Mouse (Mus musculus) left cerebral cortex, postnatal 14 days (tissue): ENCODE results near the gene Izumo4. TPM values are rescaled to one million over a fixed set of nuclear protein-coding genes. Genes with fewer than 3 reads are reported as not detected.

Source experiments
- DNase-seq, 2 experiments: peaks; one replicate each; pipeline ENCODE4 v3.0.0; 2021 to 2022; ENCODE audit warnings: low spot score in 2 of 2, mixed read lengths in 1 of 2
- intact Hi-C: fragments of 180-260 bp; cut with DNase I; formaldehyde crosslinking; loops from one replicate; pipeline ENCODE4 v1.15.1; 2025
- total RNA-seq, 2 experiments: library from RNA; stranded (reverse); gene quantifications; 2 replicates each; pipeline ENCODE4 v1.2.3; 2021

Gene Izumo4
- total RNA-seq, 2 experiments from 2014 or later = 52.8 to 55.3 TPM

DNA sequence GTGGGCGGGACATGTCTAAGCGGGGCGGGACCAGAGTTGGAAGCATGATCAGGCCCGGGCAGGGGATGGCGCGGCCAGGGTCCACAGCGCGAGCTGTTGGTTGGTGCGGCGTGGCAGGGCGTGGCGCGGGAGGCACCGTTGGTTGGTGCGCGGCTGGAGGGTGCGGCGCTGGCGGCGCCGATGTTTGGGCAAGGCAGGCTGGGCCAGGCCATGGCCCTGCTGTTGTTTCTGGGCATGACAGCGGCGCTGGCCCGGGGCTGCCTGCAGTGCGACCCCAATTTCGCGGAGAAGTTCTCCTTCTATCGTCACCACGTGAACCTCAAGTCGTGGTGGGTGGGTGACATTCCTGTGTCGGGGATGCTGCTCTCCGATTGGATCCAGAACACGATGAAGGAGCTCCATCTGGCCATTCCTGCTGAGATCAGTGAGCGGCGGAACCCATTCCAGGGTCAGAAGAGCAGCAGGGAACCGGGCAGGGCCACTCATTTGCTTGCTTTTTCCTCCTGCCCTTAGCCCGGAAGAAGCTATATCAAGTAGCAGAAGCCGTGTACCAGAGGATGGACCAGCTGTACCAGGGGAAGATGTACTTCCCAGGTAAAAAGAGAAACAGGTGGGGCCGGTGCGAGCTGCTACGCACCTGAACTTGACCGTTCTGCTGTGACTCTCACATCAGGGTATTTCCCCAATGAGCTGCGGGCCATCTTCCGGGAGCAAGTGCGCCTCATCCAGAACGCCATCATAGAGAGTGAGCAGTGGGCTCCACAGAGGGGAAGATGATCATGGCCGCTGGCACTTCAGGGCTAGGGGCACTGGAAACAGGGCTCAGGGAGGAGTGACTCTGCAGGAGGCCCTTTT lies 779 bp downstream of the Izumo4 start:
- intact Hi-C loops = no loop called here
- peak; percentile 94 to 98 for DNase-seq

DNA sequence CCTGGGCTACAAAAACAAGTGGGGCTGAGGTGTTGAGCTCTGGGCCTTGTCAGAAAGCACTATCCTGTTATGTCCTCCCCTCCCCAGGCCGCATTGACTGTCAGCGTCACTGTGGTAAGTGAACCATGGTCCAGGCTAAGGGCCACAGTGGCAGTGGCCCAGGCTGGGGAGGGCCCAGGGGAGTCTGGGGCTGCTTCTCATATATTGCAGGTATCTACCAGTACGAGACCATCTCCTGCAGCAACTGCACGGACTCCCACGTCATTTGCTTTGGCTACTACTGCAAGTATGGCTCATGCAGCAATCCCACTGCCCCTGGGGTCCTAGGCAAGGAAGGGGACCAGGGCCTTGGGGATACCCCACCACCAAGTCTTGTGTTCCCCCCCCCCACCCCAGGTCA lies 1.7 kb downstream of the Izumo4 start:
- intact Hi-C loops = no loop called here
- no peak for DNase-seq

DNA sequence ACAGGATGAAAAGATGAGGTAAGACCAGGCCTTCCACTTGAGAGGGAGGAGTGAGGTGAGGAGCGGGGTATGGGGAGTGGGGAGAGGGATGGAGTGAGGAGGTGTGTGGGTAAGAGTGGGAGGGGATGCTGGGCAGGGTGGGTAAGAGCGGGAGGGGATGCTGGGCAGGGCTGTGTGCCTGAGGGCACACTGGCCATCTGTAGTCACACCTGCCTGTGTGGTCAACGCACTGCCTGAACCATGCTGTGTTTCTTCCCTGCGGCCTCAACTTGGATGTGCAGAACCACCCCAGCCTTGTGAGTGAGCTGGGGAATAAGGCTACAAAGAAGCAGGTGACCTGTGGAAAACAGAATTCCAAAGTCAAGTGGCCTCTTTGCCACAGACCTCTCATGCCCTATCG lies 2.4 kb downstream of the Izumo4 start:
- no peak for DNase-seq
- intact Hi-C loops = no loop called here

DNA sequence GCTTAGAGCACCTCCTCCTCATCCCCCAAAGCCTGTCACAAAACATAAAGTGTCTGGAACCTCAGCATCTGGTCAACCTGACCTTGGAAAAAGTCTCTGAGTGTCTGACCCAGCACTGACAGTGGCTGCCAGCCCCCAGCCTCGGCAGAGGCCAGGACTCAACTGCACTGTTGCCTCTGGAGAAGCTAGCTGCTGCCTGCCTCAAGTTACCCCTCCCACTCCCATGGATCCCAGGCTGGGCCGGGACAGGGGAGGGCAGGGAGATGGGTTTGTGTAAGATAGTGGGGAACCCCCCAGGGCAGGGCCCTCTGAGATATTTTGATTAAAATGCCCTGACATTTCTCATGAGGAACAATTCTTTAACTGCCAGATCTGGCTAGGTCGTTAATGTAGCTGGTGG lies 3.0 kb downstream of the Izumo4 start:
- intact Hi-C loops = no loop called here
- DNase-seq = no peak

DNA sequence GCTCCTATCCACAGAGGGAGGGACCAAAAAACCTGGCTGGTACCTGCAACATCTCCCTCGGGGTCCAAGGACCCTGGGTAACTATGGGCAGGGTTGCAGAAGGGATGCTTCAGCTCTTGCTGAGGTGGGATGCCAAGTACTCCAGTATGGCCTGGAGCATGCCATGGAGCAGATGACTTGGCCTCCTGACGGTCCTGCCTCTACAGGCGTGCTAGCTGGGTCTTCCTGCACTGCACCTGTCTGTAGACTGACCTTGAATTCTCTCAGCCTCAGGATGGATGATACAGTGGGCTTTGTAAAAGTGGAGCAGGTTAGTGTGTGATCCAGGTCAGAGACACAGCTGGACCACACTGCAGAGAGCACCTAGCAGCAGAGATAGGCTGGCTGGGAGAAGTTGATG lies 3.5 kb downstream of the Izumo4 start:
- intact Hi-C loops = no loop called here
- no peak for DNase-seq

DNA sequence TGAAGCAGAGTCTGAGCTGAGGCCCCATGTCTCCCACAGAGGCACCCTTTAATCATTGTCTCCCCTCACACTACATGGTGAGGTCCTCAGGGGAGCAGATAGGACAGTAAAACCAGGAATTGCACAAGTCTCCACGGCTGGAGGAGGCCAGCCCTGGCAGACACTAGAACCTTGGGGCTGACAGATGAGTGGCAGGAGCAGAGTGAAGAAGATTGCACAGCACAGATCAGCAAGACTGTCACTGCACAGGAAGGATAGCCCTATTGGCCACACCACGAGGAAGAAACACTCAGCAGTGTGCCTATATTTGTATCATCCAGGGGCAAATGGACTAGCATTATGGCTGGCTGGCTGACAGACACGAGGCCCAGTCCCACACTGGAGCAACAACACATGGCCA lies 8.8 kb downstream of the Izumo4 start:
- intact Hi-C loops = no loop called here
- DNase-seq = no peak

DNA sequence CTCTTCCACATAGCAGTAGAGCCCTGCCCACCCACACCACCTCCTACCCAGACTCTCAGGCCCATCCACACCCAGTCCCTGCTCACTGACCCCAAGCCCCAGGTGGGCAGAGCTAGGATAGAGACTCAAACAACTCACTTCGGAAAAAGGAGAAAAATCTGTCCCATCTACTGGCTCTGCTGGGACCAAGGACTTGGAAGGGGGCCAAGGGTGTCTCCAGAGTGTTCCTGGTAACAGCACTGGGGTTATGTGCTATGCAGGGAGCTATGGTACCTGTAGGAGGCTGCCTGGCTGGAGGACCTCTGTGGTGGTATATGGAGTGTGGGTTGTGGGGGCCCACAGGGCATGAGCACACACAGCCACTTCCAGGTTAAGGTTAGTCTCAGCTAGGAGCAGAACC lies 15.3 kb downstream of the Izumo4 start:
- intact Hi-C loops = no loop called here
- no peak for DNase-seq

DNA sequence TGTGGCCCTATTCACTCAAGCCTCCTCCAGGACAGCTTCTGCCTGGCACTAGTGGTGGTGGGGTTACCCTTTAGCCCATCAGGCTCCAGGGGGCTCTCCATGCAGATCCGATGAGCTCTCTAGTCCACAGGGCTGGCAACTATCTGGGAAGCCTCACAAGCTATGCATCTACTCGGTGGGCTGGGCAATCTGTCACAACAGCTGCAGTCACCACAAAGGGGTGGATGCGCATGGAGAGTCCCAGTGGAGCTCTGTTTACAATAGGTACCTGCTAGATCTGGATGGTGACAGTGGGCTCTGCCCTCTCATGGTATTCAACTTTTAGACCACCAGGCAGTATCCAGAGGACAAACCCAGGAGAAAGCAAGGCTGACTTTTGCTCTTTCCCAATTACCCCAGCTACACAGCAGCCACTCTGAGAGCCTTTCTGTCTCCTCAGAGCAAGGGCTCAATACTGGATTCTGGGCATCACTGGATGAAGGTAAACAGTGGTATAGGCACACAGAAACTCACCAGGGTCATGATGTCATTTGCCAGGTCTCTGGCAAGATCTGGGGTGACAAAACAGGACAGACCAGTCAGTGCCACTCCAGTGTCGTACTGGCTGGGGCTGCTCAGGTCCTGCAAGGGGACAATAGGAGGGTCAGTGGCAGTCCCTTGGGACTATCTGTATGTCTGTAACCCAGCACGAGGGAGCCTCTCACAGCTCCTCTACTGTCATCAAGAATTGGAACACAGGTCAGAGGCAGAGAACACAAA lies 25.6 kb downstream of the Izumo4 start:
- DNase-seq = no peak
- intact Hi-C loops = no loop called here

DNA sequence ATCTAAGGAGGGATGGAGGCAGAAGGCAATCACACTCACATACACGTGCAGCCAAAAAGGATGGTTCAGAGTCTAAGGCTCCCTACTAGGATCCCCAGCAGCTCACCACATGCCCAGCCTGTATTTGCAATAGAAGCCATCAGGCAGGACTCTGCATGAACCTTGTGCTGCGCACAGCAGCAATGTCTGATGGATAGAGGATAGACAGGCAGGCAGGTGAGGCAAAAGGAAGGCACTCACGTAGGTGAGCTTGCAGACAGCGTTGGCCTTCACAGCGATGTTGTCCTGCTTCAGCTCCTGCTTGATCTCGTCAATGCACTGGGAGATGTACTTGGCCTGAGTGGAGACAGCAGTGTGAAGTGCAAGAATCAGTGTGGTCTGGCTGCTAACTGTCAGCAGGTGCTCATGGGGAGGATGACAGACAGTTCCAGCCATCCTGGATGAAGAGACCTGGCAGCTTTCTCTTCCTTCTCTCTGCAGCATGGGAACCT lies 30.7 kb downstream of the Izumo4 start:
- DNase-seq = no peak
- intact Hi-C loops = loop anchor here (2.0 kb wide), 1 partner anchor 14 kb away; no protein-coding TSS in a partner anchor

DNA sequence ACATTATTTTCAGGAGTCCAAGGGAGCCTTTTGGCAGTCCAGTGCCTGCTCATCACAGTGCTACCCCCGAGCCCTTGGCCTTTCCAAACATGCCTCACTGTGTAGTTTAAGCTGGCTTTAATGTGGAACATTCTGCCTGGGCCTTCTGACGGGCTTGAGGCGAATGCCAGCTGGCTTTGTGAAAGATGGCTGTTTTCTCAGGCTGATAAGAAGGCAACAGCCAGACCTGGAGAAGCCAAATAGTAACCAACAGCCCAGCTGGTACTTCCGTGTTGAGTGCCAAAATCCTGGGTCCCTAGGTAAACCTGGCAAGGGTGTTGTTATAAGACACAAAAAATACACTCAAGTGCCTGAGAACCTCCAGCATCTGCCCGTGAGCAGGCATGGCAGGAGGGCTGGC lies 34.7 kb downstream of the Izumo4 start:
- no peak for DNase-seq
- intact Hi-C loops = no loop called here

DNA sequence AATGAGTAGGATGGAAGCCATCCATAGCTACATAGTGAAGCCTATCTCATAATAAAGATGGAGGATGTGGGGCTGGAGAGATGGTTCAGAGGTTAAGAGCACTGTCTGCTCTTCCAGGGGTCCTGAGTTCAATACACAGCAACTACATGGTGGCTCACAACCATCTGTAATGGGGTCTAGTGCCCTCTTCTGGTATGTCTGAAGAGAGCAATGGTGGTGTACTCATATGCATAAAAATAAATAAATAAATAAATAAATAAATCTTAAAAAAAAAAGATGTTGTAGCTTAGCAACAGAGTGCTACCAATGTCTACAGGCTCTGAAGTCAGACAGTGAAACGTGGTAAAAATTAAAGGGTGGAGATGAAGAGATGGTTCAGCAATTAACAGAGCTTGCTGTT lies 36.7 kb downstream of the Izumo4 start:
- intact Hi-C loops = no loop called here

DNA sequence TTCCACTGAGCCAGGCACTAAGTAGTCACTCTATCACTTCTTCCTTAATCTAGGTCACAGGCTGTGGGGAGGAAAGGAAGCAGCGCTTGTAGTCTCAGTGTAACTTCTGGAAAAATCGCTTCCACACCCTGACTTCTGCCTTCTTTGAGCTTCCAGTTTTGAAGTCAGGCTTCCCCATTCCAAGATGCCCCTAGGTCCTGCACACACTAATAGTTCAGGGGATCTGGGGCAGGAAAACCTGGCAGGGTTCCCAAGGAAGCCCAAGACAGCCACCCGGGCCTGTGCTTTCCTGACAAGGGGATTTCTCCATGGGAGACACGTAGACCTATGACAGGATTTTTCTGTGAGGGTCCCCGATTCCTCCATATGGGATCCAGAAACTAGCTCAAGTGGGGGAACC lies 39.2 kb downstream of the Izumo4 start:
- intact Hi-C loops = no loop called here
- no peak for DNase-seq

More for the DNA sequence above, 36.7 kb downstream of the Izumo4 start:
- no peak for DNase-seq

DNA sequence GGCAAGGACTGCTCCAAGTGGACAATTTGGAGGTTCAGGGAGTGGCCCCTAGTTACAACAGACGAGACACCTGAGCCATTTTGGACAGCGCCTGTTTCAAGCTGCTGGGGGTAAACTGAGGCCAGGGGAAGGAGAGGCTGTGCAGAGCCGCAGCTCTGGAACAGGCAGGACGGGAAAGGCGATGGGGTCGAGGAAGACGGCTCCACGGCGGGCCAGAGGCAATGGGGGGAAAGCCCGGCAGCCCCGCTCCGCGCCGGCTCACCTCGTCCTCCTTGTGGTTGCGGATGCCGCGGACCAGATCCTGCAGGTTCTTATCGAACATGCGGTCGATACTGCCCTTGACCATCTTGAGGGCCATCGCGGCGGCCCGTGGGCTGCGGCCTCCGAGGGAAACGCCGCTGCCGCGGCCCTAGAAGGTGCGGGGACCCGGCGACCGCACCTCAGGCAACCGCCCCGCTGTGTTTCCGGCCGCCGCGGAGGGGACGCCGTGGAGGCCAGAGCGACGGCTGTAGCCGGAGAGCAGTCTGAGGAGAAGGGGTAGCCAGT lies 39.7 kb downstream of the Izumo4 start:
- intact Hi-C loops = no loop called here
- no peak for DNase-seq

DNA sequence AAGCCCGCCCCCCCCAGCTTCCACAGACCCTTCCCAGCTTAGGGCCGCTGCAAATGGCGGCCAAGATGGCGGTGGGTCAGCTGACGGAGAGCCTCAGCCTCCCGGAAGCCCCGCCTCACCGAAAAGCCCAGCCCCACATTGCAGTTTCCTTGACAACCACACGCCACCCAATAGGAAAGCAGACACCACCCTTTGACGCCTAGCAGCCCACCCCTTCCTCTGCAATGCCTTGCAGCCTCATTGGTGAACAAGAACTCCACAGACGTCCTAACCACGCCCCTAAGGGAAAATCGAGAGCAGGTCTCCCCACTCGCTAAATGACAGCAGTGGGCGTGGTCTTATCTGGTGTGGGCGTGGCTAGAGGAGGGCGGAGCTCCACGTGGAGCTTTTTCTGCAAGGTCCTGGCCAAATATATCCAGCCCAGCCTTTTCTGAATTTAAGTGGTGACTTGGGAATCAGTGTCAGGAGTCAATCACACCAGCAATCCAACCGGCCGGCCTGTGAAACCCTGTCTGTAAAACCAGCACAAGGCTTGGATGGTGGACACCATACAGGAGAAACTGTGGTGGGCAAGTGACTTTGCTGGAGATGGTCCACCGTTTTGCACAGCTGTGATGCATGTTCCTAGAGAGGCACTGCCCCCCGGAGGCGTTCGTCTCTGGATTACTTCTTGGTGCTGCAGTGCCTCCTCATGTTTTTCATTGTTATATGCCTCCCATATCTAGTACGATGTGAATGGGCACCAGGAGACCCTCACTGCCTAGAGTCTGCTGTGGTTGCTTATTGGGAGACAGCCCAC lies 40.4 kb downstream of the Izumo4 start, which contains the start of gene Ap3d1:
Gene Ap3d1 (minus strand): TSS at position 85 of the 799 bp plus-strand sequence.
- intact Hi-C loops = no loop called here
- peak; percentile 96 to 100 for DNase-seq

DNA sequence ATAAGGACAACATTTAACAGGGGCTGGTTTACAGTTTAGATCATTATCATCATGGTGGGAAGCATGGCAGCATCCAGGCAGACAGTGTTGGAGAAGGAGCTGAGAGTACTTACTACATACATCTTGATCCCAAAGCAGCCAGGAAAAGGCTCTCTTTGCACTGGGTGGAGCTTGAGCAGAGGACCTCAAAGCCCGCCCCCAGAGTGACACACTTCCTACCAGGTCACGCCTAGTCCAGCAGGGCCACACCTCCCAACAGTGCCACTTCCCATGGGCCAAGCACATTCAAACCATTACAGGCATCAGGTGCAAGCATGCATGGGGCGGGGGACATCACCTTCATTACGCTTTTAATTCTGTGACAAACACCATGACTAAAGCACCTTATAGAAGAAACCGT lies 42.3 kb downstream of the Izumo4 start:
- DNase-seq = no peak
- intact Hi-C loops = no loop called here

DNA sequence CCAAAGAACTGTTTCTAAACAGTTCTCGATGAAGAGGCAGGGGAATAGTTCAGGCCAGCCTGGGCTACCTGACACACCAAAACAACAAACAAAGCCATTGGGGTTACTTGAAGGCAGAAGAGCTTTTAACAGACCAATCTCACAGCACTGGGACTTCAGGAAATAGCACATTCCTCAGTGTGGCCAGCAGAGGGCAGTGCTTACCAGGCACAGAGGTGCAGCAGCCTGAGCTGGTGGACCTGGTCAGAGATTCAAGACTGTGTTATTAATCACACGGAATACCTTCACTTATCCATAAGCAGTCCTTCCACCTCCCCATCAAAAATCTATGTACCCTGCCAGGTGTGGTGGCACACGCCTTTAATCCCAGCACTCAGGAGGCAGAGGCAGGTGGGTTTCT lies 45.4 kb downstream of the Izumo4 start:
- DNase-seq = peak; percentile 72 to 80
- intact Hi-C loops = loop anchor here (5.0 kb wide), 2 partner anchors 130 to 250 kb away; no protein-coding TSS in a partner anchor

DNA sequence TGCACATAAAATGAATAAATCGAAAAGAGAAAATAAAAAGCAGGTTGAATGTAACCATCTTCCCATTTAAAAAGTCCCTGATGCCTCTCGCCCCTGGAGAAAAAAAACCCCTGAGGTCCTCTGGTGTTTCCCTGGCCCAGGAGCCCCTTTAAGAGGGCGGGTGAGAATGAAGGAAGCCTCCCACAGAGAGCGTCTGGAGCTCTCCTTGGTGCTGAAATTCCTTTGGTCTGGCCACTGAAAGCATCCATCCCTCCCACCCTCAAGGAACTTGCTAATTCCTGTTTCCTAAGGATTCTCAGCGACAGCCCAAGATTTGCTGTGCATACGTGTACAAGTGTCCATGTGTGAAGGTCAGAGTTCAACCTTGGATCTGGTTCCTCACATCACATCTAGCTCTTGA lies 46.6 kb downstream of the Izumo4 start:
- intact Hi-C loops = loop anchor here (2.0 to 5.0 kb wide), 3 partner anchors 26 to 249 kb away; no protein-coding TSS in a partner anchor
- no peak for DNase-seq

DNA sequence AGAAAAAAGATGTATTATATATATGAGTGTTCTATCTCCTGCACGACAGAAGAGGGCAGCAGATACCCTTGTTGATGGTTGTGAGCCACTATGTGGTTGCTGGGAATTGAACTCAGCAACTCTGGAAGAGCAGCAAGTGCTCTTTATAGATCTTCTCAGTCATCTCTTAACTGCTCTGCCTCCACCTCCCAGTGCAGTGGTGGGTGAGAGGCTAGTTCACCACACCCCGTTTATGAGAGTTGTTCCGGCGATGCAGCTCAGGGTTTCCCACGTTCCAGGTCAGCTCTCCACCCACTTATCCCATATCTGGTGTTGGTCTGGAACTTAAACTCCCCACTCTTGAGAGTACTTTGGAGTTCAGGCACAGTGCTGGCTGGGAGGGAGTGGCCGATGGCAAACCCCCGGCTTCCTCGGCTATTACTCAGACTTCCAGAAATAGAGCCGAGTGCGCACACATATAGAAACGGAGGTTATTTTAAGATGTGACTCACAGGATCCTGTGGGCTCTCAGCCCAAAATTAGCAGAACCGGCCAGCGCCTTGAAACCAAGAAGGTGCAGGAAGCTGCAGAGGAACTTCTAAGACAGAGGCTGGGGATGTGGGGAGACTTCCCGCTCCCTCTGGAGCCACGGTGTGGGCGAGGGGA lies 49.3 kb downstream of the Izumo4 start:
- peak; percentile 76 to 79 for DNase-seq
- intact Hi-C loops = no loop called here

DNA sequence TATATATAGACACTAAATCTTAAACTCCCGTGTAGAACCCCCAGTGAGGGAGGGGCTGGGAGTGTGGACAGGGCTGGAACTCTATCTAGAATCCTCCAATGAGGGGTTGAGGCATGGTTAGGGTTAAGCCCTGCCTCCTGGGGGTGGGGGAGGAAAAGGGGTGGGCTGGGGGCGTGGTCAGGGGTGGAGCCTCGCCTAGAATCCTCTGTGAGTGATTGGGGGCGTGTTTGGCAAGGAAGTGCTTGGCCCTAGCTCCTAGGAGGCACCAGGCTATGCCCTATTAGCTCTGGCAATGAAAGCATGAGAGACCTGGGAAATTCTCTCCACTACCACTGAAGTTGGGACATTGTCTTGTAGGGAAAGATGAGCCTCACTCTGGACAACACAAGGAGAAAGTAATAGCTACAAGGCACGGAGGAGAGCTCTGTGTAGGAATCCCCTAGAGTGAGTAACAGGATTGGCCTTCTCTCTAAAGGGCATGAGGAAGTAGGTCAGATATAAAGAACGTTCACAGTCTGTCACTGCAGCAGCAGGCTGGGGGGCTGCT lies 50.2 kb downstream of the Izumo4 start:
- intact Hi-C loops = no loop called here
- DNase-seq = peak in 1 of 2 experiments; percentile 48
